Mouse (Mus musculus): Measurements from ENCODE around the gene Cacna1d.

Cacna1d gene

DNA sequence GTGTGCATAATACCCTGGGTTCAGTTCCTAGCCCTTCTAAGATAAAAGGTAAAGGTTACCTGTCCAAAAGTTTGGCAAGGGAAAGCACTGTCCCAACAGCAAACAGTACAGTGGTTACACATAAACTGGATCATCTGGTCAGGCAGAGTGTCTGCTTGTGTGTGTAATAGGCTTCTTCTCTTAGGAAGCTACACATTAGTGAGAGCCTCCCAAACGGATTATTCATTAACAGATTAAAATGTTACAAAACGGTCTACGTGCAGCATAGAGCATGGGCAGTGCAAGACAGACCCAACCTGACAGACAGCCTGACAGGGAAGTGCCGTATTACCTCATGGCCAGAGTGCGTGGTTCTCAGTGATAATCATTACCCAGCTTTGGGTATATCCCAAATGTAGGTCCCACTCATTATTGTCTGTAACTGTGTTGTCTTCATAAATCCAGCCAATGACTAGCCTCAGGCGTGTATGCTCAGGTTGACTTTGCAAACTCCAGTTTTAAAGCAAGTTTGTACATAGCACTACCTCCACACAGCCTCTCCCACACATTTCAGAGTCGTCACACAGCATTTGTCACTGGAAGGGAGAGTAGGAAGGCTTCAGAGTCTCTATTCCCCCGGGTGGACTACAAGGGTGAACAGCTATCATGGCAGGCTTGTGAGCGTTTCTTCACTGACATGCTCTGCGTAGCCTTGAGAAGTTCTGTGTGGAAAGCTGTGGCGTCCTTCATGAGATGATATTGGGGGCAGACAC, 495.1 kb downstream of the Cacna1d start:
- in situ Hi-C loops (cut with MboI, MseI): loop anchor here (25.0 kb wide), 1 partner anchor 1266 kb away; the partner anchor contains the start of genes Bap1 and Phf7

DNA sequence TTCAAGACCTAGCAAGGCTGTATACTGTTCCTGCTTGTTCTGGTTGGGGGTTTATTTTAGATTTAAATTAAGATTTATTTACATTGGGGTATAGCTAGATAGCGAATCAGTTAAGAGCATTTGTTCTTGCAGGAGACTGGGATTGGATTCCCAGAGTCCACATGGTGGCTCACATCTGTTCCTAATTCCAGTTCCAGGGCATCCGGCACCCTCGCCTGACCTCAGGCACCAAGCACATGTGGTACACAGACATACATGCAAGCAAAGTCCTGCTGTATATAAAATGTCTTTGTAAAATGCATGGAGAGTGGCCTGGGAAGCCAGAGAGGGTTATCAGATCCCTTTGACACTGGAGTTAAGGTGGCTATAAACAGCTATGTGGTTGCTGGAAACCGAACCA, 496.3 kb downstream of the Cacna1d start:
- in situ Hi-C loops (cut with MboI, MseI): loop anchor here (25.0 kb wide), 1 partner anchor 1267 kb away; the partner anchor contains the start of genes Bap1 and Phf7

Measured in T-helper 2 cell (primary cell).